Mouse (Mus musculus): ENCODE data around the gene Rgl1.

Gene Rgl1

GRCm38 (mm10) chr1:152713924-152714323 is 52.2 kb downstream of the Rgl1 start:
- no peak for DNase-seq

GRCm38 (mm10) chr1:152711037-152711436 is 55.1 kb downstream of the Rgl1 start:
- no peak for DNase-seq

DNA sequence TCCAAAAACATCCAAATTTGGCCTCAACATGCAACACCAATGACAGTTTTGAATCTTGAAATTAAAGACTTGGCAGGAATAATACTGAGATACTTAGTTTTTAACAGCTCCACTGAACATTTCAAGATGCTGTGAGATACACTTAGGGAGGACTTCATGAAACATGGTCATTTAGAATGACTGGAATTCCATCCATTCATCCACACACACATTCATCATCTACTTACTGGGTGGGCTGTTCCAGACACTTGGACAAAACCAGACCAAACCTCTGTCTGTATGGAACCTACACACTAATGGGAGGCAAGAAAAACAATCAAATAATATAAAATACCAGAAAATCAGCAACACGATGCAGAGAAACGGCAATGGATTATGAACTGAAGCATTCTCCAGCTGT is 58.6 kb downstream of the Rgl1 start:
- DNase-seq: no peak

DNA sequence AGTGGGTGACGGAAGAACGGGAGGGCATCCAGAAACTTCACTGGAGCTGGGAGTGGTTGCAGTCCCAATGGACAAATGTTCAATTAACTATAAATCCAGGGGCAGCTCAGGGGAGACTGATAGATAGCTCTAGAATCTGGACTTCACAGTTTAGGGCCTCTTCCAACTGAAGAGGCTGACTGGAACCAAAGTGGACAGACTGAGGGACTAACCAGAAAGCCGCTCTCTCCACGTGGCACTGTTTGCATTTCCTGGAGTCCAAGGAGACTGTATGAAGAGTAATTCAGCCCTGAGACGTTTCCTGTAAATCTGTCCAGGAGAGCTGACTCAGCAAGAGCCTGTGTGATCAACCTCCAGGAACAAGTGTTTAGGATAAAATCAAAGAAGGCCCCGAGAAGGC is 62.2 kb downstream of the Rgl1 start:
- DNase-seq: peak in 1 of 2 experiments; percentile 10

- DNase-seq: no peak
Observed at GRCm38 (mm10) chr1:152702920-152703319, 63.2 kb downstream of the Rgl1 start.

DNA sequence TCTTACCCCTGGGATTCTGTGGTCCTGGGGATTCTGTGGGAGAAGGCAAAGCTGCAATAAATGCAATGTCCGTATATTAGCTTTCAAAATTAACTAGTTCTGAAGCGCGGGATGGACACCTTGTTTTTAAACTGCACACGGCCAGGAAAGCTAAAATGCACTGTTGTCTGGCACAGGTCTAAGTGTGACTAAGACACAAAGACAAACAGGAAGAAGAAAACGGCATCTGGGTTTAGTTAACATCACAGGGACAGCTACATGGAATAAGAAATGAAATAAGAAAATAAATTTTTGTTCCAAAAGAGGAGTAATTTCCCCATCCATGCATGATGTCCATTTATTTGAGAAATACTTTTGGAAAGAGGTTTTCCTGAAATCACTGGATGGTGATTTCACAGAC is 65.1 kb downstream of the Rgl1 start:
- no peak for DNase-seq

GRCm38 (mm10) chr1:152697341-152697740 is 68.8 kb downstream of the Rgl1 start:
- DNase-seq: no peak

- DNase-seq: no peak
Observed at GRCm38 (mm10) chr1:152695491-152695890, 70.7 kb downstream of the Rgl1 start.

DNA sequence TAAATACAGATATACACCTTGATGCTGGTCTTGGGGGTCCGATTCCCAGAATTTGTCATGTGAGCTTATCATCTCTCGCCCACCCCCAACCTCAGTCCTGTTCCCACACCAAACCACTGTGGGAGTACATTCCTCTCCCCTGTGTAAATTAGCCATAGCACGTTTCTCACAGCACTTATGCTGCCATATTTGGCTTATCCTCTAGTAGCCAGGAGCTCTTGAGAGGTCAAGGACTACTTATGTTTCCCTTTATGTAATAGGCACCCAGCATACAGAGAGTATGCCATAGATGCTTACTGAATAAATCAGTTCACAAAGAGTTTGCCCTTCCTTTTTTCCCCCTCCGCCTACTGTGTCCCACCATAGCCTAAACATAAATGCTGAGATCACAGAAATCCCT is 76.2 kb downstream of the Rgl1 start:
- DNase-seq: no peak

- DNase-seq: peak in 1 of 2 experiments; percentile 20
Observed at GRCm38 (mm10) chr1:152687733-152688181, 78.4 kb downstream of the Rgl1 start.

DNA sequence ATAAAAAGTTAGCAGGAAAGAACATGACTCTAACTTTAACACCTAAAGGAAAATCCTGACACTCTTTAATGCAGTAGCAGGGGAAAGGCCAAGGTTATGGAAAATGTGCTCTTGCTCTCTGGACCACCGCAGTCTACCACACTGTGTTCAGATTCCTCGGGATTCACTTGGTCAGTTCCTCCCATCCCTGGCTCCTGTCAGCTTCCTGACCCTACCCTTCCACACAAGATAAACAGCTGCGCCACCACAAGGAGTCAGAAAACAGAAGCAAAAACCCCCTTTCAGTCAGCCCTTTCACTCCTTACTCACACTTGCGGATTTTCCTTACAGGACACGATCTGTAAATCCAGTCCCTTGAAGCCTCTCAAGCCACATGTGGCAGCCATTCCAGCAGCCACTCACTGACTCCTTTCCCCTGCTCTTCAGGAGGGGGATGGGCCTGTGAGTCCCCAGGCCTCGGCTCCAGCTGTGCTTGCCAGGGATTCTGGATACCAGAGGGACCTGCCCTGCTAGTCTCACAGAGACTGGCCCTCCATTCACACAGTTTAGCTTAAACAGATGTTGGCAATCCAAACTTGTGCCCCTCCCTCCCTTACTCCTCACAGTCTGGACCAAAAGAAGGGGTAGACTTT is 78.9 kb downstream of the Rgl1 start:
- DNase-seq: peak in 1 of 2 experiments; percentile 25

DNA sequence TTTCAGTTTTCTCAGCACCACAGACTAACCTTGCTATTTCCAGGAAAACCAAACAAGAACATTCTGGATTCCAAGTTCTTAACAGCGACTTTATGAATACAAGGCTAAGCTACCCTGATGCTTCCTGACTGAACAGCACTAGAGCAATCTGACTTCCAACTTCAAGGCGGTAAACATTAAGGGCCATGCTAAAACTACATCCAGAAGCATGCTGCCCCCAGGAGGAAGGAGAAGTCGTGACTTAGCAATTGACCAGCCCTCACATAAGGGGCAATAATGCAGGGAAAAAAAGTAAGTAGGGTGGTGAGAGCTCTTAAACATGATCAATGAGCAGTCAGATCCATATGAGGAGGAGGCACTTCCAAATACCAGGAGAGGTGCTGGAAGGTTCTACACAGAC is 80.6 kb downstream of the Rgl1 start:
- peak; percentile 29 to 38 for DNase-seq

- DNase-seq: peak; percentile 32 to 60
Observed at GRCm38 (mm10) chr1:152682368-152683194, 83.6 kb downstream of the Rgl1 start.

DNA sequence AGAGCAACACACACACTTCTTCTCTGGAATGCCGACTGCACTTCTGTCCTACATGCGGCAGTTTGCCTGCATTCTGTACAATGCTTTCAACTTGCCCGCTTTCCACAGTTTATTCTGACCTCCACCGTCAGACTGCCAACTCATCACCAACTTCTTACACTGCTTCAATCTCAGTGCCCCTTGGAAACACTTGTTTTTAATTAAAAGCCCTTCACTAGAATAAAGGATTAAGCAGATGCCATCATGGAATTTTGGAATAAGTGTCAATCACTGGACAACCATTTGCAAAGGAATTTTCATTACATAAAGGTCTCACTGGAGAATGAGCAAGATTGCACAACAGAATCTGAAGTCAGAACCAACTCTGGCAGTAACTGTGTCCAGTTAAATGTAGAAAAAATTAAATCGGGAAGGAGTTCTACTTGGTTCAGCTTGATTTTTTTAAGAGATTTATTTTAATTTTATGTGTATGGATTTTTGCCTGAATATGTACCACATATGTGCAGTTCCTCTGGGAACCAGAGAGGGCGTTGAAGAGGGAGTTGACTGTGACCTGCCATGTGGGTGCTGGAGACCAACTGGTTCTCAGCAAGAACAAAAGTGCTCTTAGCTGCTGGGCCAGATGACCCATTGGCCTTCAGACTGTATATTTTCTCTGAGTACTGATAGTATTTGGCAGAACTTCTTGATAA is 84.3 kb downstream of the Rgl1 start:
- peak; percentile 25 to 38 for DNase-seq

- no peak for DNase-seq
Observed at GRCm38 (mm10) chr1:152681116-152681515, 85.0 kb downstream of the Rgl1 start.

DNA sequence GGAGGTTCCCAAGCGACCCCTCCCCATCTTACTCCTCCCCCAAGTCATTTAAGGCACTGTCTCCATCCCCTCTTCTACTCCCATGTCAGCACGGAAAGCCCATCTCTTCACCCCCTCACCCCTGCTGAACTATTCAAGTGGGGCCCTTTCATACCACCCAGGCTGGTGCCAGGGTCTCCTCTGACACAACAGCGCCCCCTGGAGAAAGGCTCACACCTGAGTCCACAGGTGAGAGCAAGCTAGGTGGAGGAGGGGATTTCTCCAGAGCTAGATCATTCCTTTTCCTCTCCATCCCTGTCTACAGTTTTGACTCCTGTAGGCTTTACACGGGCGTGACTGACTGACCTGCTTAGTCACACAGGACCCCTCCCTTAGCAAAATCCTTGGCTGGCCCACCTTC is 87.7 kb downstream of the Rgl1 start:
- DNase-seq: peak; percentile 54 to 85

- peak; percentile 27 to 71 for DNase-seq
Observed at GRCm38 (mm10) chr1:152677482-152678211, 88.5 kb downstream of the Rgl1 start.

- DNase-seq: peak in 1 of 2 experiments; percentile 12
Observed at GRCm38 (mm10) chr1:152669446-152670180, 96.5 kb downstream of the Rgl1 start.

- no peak for DNase-seq
Observed at GRCm38 (mm10) chr1:152660436-152660835, 105.7 kb downstream of the Rgl1 start.

GRCm38 (mm10) chr1:152659961-152660360 is 106.2 kb downstream of the Rgl1 start:
- DNase-seq: no peak

DNA sequence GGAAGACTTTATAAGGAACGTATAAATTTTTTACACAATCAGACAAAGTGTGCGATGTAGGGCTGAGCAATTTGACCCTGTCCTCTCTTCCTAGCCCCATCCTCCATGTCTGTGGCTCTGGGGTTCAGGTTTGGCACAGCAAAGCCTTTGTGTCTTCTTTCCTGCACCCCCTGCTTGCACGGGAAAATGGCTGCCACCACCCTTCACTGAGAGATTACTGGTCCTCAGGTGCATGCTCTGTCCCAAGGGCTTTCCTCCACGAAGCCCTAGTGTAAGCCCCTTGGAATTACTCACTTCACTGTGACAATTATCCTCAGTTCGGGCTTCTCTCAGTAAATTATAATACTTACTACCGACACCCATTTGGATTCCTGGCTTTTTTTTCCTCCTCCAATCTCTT is 109.5 kb downstream of the Rgl1 start:
- no peak for DNase-seq

DNA sequence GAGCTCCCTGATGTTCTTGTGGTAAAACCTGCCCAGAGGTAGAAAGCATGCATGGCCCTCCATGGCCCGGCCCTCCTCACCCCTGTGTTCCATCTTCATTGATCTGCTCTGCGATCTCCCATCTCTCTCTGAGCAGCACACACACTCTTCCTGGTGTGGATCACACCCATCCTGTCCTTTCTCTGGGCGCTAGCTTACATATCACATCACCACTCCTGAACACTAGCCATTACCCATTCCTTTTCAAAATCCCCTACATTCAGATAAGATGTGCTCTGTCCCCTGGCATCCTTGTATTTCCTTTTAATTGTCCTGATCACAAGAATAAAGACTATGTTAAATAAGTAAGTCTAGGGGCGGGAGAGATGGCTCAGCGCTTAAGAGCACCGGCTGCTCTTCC is 111.3 kb downstream of the Rgl1 start:
- no peak for DNase-seq
